Mouse (Mus musculus) adrenal gland, postnatal 36 days (tissue): ENCODE results near the gene Phactr2. TPM values are rescaled to one million over a fixed set of nuclear protein-coding genes. Genes with fewer than 3 reads are reported as not detected.
"Not testable (repeated sequence)": the region's sequence is repeated elsewhere in the genome, so short reads cannot be mapped to it uniquely, and the experiment has no call there.

ENCODE experiments used
- DNase-seq, 2 experiments: peaks; one replicate each; pipeline ENCODE4 v3.0.0; 2021; ENCODE audit warnings: mixed read lengths in 1 of 2
- long read RNA-seq, 2 experiments: library from polyadenylated mRNA; stranded (forward); transcript quantifications; one replicate each; pipeline ENCODE4 v2.0.0; 2021; ENCODE audit warnings: borderline sequencing depth in 2 of 2
- total RNA-seq, 2 experiments: library from RNA; stranded (reverse); gene quantifications; 2 replicates each; pipeline ENCODE4 v1.2.3; 2021

Gene Phactr2
- 10 to 100 TPM; 22.9 to 30.1 TPM for total RNA-seq
- long read RNA-seq, experiment 1, partial matches to known transcripts = 2 of 7 reads
- long read RNA-seq, experiment 1, other reads (novel, unspliced or antisense) = 2 of 7 reads
- long read RNA-seq, experiment 2 = 0 reads

DNA sequence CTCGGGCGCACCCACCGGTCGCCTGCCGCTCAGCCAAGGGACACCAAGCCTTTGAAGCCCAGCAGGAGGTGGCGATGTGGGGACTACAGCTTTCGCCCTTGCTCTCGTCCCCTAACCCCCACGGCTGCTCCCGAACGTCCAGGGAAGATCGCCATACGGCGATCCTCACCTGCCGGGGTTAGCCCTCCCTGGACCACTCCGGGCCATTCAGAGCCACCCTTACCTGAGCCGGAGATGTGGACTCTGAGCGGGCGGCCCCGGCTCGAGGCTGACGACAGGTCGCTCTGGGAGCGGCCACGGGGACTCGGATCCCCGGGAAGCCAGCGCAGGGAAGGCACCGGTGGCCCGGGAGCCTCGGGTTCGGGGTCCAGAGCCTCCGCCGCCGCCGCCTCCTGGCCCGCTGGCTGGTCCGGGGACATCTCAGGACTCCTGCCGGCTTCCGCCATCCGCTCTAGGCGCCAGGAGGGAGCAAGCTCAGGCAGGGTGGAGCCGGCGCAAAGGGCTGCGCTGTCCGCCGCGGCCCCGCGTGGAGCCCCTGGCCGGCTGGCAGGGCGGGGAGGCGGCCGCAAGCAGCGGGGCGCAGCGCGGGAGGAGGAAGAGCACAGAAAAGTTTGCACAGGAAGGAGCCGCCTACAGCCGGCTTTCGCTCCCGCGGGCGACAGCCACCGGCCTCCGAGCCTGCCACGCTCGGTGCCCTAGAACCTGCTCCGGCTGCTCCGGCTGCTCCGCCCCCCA is at the start of gene Phactr2:
TSS of gene Phactr2 (minus strand) at position 580 of the 735 bp plus-strand sequence.
- DNase-seq = peak; percentile 57 to 60

DNA sequence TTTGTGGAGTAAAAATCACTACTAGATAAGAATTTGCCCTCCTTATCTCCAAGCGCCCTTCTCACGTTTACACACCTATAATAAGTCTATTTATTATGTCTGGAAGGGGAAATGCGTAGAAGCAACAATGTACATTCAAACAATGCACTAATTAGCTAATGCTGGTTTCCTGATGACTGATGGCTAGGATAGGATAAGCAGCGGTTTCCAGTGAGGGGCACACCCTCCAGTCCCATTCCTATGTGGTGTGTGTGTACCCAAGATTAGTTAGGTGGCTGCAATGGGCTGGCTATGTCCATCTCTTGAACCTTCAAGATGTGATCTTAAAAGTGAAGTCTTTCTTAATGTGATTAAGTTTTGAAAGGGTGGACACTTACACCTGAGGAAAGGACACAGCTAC is 47.6 kb upstream of the Phactr2 start:
- no peak for DNase-seq

DNA sequence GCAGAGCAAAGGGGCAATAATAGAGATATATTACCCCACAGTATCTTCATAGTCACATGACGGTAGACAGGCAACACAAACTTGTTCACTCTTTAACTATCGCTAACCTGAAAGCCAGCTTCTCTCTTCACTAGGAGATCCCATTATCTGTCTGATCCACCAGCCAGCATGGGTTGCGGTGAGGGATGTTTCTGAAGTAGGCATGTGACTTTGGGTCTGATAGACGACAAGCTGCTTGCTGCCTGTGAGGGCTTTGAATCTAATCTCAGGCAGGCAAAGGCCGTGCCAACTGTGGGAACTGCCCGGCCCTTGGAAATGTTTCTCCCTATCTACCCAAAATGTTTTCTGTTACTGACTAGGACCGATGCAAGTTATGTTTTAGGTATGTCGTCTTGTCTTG is 28.2 kb upstream of the Phactr2 start:
- no peak for DNase-seq

DNA sequence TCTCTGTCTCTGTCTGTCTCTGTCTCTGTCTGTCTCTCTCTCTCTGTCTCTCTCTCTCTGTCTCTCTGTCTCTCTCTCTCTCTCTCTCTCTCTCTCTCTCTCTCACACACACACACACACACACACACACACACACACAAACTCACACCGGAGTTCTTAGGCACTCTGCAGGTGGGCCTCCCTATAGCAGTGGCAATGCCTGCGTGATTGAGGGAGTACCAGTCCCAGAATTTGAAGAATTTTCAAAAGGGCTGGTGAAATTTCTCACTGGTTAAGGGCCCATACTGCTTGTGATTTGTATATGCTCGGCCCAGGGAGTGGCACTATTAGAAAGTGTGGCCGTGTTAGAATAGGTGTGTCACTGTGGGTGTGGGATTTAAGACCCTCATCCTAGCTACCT is 27.3 kb upstream of the Phactr2 start:
- DNase-seq = not testable (repeated sequence)

DNA sequence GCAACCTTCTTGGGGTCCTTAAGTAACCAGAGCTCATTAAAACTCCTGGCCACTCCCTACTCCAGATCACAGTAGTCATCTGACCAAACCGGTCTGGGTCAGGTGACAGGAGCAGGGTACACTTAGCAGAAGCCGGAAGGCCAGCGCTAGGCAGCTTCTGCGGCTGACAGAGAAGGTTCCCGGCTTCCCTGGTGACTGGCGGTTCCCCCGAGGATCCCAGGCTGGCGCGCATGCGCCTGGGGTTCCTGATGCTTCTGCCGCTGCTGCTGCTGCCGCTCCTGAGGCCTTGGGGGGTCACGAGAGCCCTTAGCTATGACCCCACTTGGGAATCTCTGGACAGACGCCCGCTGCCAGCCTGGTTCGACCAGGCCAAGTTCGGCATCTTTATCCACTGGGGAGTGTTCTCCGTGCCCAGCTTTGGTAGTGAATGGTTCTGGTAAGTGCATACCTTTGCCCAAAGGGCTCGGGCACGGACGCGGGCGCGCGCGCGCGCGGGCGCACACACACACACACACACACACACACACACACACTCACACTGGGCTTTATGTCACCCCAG is 26.8 kb upstream of the Phactr2 start:
- DNase-seq = peak; percentile 91 to 93

DNA sequence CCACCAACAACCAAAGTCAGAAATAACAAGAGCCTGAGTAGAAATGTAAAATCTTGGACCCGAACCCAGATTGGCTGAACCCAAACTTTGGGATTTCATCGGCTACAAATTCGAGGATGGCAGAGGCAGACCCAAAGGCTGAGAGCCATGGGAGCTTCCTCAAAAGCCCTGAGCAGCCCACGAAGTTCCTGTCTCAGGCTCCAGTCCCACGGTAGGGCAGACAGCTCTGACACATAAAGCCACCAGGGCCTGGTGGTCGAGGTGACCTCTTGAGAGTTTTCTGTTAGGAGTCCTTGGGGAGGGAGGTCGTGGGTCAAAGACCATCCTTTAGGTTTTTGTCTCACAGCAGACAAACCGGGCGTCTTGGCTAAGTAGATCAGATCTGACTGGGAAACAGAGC is 26.3 kb upstream of the Phactr2 start:
- DNase-seq = no peak

DNA sequence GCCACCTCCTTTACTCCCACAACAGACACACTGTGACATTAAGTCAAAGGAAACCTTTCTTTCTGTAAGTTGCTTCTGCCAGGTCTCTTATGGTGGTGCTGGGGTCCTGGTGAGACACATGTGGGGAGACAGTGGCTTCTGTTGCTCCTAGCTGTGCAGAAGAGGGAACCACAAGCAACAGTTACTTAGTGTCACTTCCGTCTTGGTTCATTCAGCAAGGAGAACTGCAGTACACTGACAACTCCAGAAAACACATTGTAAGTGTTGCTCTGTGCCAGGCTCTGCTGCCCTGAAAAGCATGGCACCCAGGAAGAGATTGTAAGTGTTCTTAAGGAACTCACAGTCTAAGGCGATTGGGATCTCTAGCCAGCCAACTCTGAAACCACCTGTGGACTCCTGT is 25.1 kb upstream of the Phactr2 start, which contains the start of gene Fuca2:
TSS of gene Fuca2 (plus strand) at position 210 of the 400 bp plus-strand sequence.
- no peak for DNase-seq

DNA sequence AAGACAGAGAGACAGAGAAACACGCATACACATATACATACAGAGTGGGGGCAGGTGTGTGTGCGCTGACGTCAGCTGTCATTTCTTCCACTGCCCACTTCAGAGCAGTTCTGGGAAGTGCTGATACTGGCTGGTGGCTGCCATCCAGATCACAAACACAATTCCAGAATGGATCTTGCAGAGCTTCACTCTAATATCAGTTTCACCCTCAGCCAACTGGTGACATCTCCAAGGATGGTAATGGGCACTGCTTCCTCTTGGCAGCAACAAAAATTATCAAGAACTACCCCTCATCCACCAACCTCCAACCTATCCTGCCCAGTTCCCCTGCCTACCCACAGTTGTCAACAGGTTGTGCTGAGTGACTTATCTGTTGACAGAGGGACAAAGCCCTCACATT is 22.1 kb upstream of the Phactr2 start:
- DNase-seq = no peak

DNA sequence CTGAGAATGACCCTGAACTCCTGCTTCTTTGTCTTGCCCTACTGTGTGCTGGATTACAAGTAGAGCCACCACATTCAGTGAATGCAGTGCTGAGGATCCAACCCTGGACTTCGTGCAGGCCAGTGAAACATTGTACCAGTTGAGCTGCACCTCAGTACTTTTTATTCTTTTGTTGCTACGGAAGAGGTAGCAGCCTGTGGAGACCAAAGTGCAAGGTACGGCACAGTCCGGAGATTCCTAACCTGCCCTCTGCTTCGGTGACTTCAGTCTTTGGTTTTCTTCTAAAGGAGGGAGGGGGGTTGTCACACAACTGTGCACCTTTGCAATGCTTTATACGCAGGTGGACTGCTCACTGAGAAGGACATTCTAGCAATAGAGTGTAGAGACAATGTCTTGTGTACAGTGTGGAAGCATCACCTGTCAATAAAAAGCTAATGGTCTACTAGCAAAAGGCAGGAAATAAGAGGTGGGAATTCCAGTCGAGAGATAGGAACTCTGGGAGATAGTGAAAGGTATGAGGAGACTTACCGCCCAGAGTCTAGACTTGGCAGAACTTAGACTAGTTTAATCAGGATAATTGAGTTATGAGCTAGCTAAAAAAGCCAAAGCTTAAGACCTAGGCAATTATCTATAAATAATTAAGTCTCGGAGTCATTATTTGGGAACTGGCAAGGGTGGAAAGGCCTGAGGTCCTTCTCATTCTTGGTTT is 19.9 kb upstream of the Phactr2 start:
- DNase-seq = no peak

DNA sequence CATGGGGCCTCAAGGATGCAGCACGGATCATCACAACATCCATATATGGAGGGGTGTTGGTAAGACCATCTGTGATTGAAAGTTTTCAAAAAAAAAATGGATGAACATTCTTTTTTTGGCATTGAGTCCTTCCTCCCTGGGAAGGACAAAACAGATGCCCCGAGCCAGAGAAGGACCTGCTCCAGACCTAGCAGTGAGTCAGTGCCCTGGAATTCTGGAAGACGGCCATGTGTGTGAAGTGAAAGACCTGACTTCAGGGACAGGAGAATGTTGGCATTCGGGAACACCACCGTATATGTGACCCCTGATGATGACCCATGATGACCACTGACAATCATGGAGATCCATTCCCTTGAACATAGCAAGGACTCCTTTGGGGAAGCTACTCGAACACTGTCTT is 15.5 kb upstream of the Phactr2 start:
- DNase-seq = peak; percentile 43 to 51

DNA sequence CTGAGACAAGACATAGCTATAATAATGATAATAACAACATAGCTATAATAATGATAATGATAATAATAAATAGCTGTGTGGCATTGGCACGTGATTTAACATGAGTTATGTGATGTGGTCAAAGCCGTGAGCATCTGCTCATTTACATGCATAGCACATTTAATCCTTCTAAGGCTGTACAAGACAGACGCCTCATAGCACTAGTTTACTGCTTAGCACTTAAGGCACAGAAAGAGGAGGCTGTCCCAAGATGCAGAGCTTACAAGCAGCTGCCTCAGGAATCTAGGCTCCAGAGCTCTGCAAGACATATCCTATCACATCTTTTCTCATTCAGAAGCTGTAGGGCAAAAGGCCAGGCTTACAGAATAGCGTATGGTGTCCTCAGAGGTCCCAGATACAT is 11.7 kb upstream of the Phactr2 start:
- no peak for DNase-seq

DNA sequence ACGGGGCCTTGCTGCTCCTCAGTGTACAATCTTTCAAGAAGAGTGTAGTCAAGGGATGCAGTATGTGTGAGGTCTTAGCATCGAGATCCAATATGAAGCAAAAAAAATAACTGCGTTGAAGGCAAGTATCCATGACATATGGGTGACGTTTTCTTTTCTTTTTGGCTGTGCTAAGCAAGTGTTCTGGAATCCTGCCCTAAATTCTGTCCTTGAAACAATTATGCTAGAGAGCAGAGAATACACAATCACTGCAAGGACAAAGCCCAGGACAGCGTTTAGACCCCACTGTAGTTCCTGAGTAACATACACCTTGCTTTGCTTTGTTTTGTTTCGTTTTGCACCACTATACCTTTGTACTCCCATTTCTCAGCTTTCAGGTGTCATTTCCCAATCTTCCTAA is 5.1 kb upstream of the Phactr2 start:
- no peak for DNase-seq

DNA sequence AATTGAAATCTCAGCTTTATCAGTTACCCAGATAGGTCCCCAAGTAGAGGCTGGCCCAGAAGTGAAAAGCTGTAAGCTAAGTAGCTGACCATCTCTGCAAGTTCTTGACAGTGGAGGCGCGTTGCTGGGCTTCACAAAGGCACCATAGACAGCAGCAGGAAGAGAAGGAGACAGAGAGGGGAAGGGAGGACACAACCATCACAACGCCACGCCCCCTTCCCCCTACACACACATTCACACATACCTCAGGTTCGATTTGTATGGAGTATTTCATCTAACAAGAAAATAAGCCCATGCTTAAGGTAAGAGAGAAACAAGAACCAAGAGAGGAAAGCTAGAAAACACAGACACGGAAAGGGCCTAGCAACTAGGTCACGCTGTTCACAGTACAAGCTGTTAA is 909 bp upstream of the Phactr2 start:
- no peak for DNase-seq

DNA sequence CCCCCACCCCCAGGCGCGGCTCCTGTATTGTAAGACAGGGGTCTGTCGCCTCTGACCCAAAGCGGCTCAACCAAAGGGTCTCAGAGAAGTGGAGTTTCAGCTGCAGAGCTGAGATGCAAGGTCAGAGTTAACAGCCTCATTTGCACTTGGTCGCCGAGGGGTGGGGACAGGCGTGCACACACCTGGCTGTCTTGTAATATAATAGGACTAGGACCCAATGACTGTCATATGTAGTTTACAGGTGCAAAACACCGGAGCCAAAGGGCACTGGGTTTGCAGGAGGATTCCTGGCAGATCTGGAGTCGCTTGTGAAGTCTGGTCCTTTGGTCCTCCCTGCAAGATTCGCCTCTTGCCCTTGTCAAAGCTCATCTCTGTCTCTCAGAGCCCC is 350 bp upstream of the Phactr2 start:
- DNase-seq = no peak

DNA sequence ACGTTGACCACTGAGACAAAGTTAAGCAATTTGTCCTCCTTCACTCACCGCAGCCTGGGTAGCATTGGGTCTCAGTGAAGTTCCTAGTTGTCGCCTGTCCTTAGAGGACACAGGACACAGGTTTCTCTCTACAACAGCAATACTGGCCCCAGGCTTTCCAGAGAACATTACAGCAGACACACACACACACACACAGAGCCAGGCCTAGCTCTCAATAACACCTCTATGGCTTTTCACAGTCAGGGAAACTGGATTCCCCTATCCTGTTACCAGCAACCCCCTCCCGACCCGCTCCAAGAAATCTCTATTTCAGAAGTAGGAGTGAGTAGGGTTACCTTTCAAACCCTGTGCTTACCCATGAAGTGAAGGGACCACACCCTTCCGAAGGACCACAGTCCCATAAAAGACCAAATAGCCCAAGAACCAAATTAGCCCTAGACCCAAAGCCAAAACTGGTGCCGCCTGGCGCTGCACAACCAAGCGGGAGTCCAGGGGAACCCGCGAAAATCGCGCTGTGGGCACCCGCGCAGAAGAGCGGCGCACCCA is 852 bp downstream of the Phactr2 start:
- no peak for DNase-seq

DNA sequence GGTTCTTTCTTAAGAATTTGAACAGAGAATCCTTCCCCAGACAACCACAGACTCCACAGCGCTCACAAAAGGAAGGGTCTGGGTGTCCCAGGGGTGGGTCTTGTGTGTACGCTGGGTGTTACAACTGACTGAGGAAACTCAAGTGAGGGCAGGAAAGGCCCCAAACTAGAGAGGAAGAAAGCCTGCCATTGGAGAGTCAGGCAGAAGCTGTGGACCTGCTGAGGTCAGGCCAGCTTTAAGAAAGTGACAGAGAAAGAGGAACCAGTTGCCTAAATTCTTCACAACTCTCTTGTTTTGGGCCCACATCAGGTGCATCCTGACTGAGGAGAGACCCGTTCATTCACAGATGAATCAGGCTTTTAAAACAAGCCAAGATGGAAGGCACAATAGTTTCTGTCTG is 4.0 kb downstream of the Phactr2 start:
- no peak for DNase-seq

DNA sequence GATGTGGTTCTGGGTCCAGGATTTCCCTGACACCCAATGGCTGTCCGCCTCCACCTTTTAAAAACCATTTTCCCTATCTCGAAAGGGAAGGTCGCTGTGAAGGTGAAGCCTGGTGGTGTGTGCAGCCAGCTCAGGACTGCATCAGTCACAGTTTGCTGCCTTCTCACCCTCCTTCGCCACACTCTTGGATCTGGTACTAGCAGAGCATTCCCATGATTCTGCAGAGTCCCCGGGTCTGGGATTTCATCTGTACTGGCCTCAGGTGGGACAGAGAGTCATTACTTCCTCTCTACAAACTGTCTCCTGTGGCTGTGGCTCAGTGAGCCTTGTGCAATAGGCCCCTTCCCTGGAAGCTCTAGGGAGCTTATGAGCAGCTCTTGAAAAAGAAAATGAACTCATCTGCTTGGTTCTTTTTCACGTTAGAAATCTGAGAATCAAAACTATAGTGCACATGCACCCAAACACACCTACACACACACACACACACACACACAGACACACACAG is 6.1 kb downstream of the Phactr2 start:
- DNase-seq = not testable (repeated sequence)

DNA sequence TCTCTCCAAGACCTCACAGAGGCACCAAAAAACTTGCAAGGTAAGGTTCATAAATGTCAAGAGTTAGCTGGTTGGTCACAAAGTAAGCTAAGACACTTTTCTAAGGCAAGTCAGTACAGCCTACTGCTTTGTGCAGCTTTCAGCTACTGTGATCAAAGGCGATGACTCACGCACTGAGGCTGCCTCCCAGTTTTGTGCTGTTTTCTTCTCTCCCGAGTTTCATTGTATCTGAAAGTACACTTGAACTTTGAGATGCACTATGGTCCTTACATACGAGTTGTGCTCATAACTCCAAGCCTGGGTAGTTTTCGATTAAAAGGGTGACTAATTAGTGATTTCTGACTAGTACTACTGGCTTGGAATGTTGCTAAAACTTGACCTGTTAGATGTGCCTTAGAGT is 7.3 kb downstream of the Phactr2 start:
- DNase-seq = peak; percentile 13 to 50

DNA sequence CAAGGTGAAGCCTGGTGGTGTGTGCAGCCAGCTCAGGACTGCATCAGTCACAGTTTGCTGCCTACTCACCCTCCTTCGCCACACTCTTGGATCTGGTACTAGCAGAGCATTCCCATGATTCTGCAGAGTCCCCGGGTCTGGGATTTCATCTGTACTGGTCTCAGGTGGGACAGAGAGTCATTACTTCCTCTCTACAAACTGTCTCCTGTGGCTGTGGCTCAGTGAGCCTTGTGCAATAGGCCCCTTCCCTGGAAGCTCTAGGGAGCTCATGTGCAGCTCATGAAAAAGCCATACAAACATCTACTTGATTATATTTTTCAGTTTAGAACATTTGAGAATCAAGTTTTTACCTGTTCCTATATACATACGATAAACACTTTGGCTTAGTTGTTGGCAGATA is 9.9 kb downstream of the Phactr2 start:
- not testable (repeated sequence) for DNase-seq

DNA sequence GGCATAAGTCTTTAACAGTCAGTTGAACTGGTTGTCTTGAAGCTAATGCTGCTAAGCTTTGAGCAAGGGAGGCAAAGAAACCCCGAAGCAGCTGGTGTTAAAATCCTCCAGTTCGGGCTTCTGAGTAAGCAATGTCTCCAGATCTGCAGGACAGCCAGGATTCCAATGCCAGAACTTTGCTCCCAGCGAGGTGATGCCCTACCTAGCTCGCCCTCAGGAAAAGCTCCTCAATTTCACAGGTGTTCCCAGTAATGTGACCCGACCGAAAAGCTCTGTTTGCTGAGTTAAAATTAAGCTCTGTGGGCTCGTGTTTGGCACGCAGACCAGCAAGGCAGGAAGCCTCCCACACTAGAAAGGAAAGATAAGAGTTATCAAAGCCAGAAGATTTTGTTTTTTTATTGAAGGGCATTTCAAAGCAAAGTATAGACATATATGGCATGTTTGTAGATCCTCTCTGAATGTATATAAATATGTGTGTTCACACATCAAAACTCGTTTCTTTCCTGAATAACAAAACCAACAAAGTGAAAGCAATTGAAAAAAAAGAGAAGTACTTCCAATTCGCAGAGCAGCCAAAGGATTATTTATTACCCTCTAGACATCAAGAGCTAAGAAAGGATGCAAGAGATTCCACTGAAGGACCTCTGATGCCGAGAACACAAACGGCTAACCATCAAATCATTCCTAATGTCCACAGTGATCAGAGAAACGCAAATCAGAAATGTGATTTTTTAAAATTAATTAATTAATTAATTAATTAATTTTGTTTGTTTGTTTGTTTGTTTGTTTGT is 20.8 kb downstream of the Phactr2 start:
- no peak for DNase-seq

DNA sequence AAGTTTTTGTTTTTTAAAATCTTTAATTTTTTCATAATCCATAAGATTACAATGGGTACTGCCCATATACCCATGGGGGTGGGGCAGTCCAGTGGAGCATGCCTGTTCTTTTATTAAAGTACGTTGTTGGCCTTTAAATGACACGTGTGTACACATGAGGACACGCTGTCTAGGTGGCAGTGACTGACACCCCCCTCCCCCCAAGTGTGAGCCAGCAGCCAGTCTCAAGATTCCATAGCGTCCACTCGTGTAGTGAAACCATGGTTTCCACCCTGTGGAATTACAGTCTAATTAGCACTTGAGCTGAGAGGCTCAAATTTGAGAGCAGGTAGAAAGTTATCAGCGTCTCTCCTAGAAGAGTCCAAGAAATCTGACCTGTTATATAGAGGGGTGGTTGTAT is 22.6 kb downstream of the Phactr2 start:
- DNase-seq = no peak
